Mouse (Mus musculus): ENCODE measurements around the gene Fgfr1op.

- no peak for TF ChIP-seq EP300 (IDR thresholded peaks at IDR 0.05; ENCODE audit: low read depth)
- TF ChIP-seq CTCF (IDR thresholded peaks at IDR 0.05; ENCODE audit: low read depth): no peak
Measured at GRCm38 (mm10) chr17:8203487-8203886, 38.2 kb downstream of the Fgfr1op start.

All from heart, postnatal 0 days (tissue).